Mouse (Mus musculus): Measurements from ENCODE around the gene Clec16a. TPM values are rescaled to one million over a fixed set of nuclear protein-coding genes. Genes with fewer than 3 reads are reported as not detected.
A peak's percentile ranks its signal among the peaks of the same experiment; 100 is the strongest.

Clec16a gene
- total RNA-seq, 2 experiments from 2014 or later = 47.7 to 50.1 TPM

DNA sequence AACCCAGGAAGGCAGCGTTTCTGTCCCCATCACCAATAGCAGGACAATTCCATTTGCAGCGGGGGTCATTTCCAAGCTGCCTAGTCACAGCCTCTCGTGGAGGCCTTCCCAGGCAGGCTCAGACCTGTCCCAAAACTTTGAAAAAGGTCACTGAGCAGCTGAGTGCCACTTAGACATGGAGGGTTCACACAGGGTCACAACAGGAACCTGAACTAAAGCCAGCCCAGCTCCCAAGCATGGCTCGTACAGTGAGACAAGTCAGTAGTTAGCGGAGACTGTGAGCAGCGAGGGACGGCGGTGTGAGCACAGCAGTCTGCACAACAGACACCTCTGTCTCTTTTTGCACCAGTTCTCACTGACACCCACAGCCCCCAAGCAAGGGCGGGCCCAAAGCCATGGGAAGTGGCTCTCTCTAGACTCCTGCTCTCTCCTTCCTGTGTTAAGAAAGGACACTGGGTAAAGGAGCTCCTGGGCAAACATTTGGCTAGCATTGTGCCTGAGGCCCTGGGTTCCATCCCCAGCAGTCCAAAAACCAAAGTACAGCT is 194.8 kb downstream of the Clec16a start:
- DNase-seq = peak; percentile 74 to 76
- intact Hi-C loops (cut with DNase I) = loop anchor here (2.0 kb wide), 2 partner anchors 45 to 49 kb away; partner anchors contain the start of gene Socs1

DNA sequence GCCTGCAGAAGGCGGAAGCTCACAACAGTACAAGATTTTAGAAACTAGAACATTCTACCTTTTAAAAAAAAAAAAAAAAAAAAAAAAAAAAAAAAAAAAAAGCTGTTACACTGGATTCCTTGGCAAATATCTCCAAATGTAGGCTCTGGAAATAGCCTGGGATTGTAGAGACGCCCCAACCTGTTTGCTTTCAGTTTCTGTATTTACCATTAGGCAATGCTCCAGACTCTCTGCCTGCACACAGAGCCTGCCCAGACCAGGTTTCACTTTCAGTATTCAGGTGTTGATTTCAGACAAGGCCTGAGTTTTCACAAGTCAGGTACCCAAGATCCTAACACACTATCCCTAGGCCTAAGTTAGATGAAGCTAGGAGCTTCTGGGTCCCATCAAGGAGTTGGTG is 195.9 kb downstream of the Clec16a start:
- intact Hi-C loops (cut with DNase I) = no loop called here

GRCm38 (mm10) chr16:10749226-10749625 is 204.1 kb downstream of the Clec16a start:
- DNase-seq = no peak
- intact Hi-C loops (cut with DNase I) = no loop called here

More for the DNA sequence above, 195.9 kb downstream of the Clec16a start:
- DNase-seq = peak; percentile 47 to 56

- intact Hi-C loops (cut with DNase I) = no loop called here
- DNase-seq = peak in 1 of 2 experiments; percentile 49
Measured at GRCm38 (mm10) chr16:10749824-10750223, 204.7 kb downstream of the Clec16a start.

DNA sequence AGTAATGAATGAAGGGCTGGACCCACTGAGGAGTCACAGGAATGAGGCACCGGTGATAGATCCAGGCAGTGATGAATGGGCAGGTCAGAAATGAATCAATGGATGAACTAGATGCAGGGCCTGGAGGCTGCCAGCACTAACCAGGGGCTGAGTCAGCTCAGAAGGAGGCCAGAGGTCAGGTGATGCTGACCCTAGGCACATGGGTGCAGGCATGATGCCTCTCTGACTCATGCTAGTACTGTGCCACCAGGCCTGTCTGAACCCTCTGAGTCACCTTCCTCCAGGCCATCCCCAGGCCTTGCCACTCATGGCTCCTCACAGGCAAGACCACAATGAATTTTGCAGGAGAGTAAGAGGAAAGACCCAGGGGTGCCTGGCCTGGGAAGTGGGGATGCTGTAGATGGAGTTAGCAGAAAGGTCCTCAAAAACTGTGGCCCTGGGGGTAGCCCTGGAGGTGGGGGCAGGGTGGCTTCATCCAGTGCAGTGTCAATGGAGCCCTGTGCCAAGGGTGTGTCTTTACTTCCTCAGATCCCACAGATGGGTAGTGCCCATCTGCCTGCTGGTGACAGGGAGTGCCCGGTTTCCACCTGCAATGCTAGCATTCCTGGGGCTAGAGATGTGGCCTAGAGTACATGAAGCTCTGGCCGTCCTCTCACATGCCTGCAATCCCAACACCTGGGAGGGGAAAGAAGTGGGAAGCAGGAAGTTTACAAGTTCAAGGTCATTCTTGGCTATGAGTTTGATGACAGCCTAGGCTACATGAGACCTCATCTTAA is 209.6 kb downstream of the Clec16a start:
- no peak for DNase-seq
- intact Hi-C loops (cut with DNase I) = no loop called here

DNA sequence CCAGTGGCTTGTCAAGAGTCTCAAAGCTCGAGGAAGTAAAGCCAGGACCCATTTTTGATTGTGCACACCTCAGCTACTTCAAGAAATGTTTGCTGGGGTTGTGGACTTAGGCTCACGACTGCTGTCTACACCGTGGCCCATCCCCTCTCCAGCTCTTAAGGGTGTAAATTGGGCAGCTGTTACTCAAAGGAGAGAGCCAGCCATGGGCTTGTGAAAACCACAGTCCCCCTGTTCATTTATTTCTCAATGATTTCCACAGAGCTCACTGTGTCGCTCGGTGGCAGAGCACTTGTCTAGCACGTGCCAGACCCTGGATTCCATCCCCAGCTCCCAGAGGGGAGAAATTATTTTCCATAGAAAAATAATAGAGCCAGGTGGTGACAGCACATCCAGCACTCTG is 211.0 kb downstream of the Clec16a start:
- intact Hi-C loops (cut with DNase I) = no loop called here
- no peak for DNase-seq

DNA sequence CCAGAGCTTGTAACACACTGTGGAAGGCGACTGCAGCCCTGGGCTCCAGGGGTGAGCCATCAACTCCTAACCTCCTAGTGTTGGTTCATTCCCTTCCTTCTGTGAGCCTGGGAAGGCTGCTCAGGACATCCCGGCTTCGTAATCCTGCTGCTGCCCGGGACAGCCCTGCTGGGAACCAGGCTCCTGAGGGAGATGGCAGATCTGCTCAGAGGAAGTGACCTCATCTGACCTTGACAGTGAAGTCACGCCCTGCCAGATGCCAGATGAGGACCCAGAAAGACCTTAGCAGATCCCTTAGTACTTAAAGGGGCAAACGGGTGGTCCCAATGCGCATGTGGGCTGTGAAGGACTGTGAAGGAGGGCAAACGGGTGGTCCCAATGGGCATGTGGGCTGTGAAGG is 216.0 kb downstream of the Clec16a start:
- peak; percentile 37 to 51 for DNase-seq
- intact Hi-C loops (cut with DNase I) = no loop called here

DNA sequence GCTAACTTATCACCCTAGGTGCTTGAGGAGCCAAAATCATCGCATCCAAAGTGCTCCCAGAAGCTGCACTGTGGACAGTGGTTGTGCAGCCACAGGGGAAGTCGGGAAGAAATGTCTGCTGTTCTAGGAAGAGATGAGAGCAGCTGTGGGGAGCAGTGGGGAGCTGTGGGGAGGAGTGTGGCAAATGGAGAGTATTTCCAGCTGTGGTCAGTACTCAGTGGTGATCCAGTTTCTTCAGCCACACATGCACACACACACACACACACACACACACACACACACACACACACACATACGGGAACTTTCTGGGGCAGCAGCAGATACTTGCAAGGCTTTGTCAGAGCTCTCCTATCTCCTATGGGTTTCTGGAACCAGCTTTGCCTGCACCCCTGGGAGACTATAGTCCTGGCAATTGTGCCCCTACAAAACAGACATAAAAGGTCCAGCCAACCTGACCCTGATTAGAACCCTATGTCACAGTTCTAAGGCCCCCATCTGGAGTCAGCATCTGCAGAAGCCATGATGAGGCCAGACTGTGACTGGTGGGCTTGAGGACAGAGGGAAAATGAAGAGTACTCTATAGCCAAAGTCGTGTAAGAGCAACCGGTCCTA is 217.5 kb downstream of the Clec16a start:
- intact Hi-C loops (cut with DNase I) = no loop called here
- DNase-seq = peak in 1 of 2 experiments; percentile 33

DNA sequence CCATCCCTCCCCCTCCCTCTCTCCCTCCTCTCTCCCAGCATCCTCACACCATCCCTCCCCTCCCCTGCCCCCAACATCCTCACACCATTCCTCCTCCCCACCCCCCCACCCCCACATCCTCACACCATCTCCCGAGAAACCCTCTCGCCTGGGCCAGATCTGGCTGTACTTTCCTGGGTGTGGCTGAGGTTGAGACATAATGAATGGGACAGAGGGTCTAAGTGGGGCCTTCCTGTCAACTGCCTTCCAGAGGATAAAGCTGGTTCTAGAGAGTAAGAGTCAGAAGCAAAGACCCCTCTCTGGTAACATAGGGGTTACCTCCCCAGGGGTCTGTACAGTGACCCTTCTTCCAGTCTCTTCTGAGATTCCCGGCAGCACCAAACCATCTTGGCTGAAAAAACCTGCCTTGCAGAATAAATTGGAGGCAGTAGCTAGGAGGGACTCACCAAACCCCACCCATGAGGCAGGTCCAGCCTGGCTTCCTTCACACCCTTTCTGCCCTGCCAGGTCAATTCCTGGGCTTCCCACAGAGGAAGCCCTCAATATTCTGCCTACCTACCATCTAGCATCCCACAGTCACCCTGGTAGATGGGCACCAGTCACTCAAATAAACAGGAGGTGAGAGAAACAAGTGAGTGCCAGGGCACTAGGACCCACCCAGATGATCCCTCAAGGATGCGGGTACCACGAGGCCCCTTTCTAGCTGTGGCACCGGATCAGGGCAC is 218.6 kb downstream of the Clec16a start:
- intact Hi-C loops (cut with DNase I) = no loop called here
- DNase-seq = no peak

DNA sequence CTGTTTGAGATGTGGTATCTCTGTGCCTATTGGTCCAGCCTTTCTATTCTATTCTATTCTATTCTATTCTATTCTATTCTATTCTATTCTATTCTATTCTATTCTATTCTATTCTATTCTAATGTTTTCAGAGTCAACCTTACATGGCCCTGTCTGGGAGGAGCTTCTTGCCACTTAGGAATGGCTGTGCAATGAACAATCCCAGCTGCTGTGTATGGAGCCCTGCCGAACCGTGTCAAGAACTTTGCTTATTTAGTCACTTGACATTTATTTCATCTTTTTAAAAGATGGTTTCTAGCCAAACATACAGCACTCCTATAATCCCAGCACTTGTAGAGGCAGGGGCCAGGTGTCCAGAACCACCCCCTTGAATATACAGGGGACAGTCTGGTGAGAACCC is 219.2 kb downstream of the Clec16a start:
- no peak for DNase-seq

GRCm38 (mm10) chr16:10767158-10767557 is 222.0 kb downstream of the Clec16a start:
- intact Hi-C loops (cut with DNase I) = loop anchor here (2.0 to 5.0 kb wide), 2 partner anchors 102 to 125 kb away; no protein-coding TSS in a partner anchor
- DNase-seq = peak; percentile 79 to 89

More for the DNA sequence above, 219.2 kb downstream of the Clec16a start:
- intact Hi-C loops (cut with DNase I) = no loop called here

- intact Hi-C loops (cut with DNase I) = loop anchor here (5.0 kb wide), 1 partner anchor 127 kb away; no protein-coding TSS in a partner anchor
- DNase-seq = no peak
Measured at GRCm38 (mm10) chr16:10768821-10769220, 223.7 kb downstream of the Clec16a start.

GRCm38 (mm10) chr16:10769661-10770060 is 224.5 kb downstream of the Clec16a start:
- peak in 1 of 2 experiments; percentile 24 for DNase-seq
- intact Hi-C loops (cut with DNase I) = loop anchor here (5.0 kb wide), 1 partner anchor 127 kb away; no protein-coding TSS in a partner anchor

DNA sequence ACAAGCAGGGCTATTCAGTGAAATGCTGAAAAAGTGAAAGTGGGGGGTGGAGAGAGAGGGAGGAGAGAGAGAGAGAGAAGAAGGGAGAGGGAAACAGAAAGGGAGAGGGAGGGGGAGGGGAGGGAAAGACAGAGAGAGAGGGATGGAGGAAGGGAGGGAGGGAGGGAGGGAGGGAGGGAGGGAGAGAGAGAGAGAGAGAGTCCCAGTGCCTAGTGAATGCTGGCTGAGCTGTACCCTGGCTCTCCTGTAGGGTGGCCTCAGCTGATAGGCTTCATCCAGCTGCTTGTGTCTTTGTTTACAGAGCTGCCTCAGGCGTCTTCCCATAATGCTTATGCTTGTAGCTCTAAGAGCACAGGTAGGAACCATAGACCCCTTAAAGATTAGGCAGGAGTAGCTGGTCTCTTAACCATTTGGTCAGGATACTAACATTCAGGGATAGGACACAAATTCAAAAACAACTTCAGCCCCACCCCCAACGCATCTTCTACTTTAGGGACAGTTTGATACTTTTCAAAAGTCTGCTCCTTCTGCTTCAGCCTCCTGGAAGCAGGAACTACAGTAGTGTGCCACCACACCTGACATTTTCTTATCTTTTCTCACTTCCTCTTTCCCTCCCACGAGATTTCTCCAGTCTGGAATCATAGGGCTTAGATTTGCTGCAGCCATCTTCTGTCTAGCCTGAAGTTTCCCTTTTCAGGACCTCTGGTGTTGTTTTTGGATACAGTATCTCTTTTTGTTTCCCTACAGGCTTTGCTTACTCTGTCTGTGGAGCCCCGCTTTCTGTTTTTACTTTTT is 225.6 kb downstream of the Clec16a start:
- intact Hi-C loops (cut with DNase I) = no loop called here

GRCm38 (mm10) chr16:10771769-10772510 is 226.8 kb downstream of the Clec16a start:
- DNase-seq = no peak
- intact Hi-C loops (cut with DNase I) = no loop called here

More for the DNA sequence above, 225.6 kb downstream of the Clec16a start:
- DNase-seq = no peak

GRCm38 (mm10) chr16:10773543-10773942 is 228.4 kb downstream of the Clec16a start:
- no peak for DNase-seq
- intact Hi-C loops (cut with DNase I) = no loop called here

GRCm38 (mm10) chr16:10774726-10775125 is 229.6 kb downstream of the Clec16a start:
- intact Hi-C loops (cut with DNase I) = no loop called here
- DNase-seq = no peak

DNA sequence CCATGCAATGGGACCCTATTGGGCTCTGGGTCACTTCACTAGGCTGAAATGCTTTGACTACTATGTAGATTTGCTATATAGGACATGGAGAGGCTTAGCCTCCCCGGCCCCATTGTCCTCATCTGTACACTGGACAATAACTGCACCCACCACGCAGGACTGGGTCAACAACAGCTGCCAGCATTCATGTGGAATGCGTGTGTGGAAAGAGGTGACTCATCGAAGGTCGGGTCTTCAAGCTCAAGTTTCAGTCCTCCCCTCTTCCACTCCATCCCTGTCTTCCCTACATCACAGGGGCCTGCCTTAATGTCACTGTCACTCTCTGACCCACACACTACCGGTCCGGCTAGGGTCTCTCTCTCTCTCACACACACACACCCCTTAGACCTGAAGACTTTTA is 231.2 kb downstream of the Clec16a start:
- DNase-seq = no peak
- intact Hi-C loops (cut with DNase I) = no loop called here

DNA sequence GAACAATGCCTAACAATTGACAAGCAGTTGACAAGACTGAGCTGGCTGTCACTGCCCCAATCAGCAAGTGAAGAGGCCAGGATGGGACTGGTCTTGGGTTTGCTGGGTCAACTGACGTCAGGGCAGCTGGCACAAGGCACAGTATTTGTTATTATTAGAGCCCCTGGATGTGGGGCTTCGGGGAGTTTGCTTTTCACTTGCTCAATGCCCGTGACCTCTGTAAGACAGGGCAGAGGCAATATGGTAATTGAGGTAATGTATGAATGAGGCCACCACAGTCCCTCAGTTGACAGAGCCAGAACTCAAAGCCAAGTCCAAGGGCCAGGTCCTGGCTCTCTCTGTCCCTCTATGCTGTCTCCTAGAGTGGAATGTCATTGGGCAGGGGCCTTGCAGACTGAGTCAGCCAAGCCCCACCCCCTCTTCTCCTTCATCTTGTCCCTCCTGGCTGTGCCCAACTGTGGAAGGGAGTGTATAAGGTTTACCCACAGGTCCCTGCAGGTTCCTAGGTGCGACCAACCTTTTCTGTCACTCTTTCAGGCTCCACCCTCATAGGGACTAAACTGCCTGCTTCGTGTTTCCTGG is 232.5 kb downstream of the Clec16a start:
- DNase-seq = peak in 1 of 2 experiments; percentile 27

More for the DNA sequence above, 232.5 kb downstream of the Clec16a start:
- intact Hi-C loops (cut with DNase I) = no loop called here

All from heart, postnatal 10 days (tissue).